Mouse (Mus musculus): ENCODE results near the gene Aicda.

DNA sequence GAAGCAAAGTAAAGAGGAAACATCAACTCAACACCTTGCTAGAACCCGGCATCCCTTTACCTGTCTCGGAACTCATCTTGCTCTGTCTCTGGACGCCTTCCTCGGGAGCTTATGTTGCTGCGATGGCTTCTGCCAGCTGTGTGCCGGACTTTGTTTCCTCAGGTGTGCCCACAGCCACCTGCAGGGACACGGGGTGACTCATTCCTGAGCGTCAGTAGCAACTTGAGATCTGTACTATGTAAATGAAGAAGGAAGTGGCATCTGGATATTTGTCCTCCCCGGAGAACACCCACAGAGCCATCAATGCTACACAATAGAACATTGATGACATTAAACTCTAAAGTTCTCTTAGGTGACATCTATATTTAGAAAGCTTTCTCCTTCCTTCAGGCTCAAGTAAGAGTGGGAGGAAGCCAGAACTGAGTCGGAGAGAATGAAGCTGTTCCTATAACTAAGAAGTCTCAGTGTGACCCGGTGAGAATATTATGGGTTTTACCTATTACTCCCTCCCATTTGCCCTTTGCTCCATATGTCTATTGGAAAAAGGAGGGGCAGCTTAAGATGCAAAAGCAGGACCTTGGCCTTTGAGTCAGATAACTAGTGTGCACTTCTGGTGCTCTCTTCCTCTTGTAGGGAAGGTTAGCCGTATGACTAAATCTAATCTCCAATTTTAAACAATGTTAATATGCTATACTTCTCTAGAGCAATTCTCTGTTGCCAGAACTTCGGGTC lies 37.6 kb downstream of the Aicda start:
- TF ChIP-seq CTCF (IDR thresholded peaks at IDR 0.05 in 2 of 3, conservative IDR thresholded peaks at IDR 0.05 in 1 of 3; ENCODE audit: control insufficient read depth in 1 of 3, insufficient read depth in 1 of 3, low read depth in 2 of 3, low read length in 3 of 3, poor library complexity in 1 of 3, severe bottlenecking in 1 of 3) (no peak), USF1 (IDR thresholded peaks at IDR 0.05; ENCODE audit: low read depth, low read length) (no peak), MEF2A (IDR thresholded peaks at IDR 0.05; ENCODE audit: extremely low read depth, insufficient replicate concordance, low read depth, low read length, poor library complexity, severe bottlenecking) (no peak), GATA1 (IDR thresholded peaks at IDR 0.05; ENCODE audit: low read depth, low read length) (no peak), ETS1 (IDR thresholded peaks at IDR 0.05; ENCODE audit: low read depth, low read length) (no peak), NRF1 (IDR thresholded peaks at IDR 0.05; ENCODE audit: insufficient read depth, low read depth, low read length, poor library complexity, severe bottlenecking) (no peak), EP300 (IDR thresholded peaks at IDR 0.05; ENCODE audit: low read depth in 1 of 2, low read length in 2 of 2) (no peak), HCFC1 (IDR thresholded peaks at IDR 0.05; ENCODE audit: low read depth, low read length) (no peak), POLR2A (IDR thresholded peaks at IDR 0.05; ENCODE audit: control insufficient read depth in 1 of 2, insufficient read depth in 1 of 2, low read depth in 1 of 2, low read length in 2 of 2, poor library complexity in 1 of 2) (no peak), E2F4 (IDR thresholded peaks at IDR 0.05; ENCODE audit: borderline replicate concordance, low read depth, low read length) (no peak), ZNF384 (IDR thresholded peaks at IDR 0.05; ENCODE audit: low read depth, low read length) (no peak)
